Mouse (Mus musculus) heart, adult 11 months (tissue): ENCODE results near the gene Acap2.

Experiments used
- DNase-seq: peaks from one replicate; pipeline ENCODE4 v3.0.0; 2022

Gene Acap2

DNA sequence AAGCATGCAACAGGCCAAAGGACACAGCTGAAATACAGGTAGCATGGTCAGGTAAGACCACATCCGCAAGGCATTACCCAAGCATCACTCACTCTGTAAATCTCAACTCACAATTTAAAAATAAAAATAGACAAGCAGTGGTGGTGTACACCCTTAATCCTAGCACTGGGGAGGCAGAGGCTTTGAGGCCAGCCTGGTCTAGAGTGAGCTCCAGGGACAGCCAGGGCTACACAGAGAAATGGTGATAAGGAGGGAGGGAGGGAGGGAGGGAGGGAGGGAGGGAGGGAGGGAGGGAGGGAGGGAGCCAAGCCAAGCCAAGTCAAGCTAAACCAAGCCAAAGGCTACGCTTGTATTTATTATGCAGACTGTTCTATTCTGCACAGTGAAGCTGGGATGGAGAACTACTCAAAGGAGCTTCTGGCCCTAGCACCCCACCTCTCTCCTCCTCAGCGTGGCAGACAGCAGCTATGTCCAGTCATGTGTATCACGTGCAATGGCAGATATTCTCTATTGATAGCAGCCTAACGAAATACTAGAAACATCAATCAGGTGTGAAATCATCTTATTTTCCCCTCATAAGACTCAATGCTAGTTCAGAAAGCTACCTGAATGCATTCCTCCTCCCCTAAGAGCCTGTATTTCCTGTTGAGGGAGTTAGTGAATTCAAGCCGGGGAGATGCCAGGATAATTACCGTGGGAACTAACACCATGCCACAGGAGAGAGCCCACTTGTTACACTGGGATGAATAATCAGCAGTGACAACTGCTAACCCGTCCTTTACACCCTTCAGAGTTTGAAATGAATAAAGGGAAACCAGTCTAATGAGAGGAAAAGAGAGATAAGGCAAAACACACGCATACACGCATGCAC is 33.8 kb downstream of the Acap2 start:
- no peak for DNase-seq

DNA sequence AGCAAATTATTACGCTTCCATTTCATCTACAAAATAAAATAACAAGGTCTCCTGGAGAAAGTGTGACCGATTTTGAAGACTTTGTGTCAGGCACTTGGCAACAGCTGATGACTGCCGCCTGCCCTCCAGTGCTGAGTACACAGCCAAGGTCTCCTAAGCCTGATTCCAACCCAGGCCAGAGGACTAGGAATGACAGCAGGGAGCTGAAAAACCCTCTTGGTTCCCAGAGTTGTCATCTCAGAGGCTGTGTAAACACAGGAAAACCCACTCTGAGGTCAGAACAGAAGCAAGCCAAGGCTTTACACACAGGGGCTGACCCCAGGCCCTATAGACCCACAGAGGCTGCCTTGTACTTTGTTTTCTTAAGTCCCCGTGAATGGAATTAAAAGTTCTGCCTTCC is 35.1 kb downstream of the Acap2 start:
- DNase-seq, result peak; percentile 92

DNA sequence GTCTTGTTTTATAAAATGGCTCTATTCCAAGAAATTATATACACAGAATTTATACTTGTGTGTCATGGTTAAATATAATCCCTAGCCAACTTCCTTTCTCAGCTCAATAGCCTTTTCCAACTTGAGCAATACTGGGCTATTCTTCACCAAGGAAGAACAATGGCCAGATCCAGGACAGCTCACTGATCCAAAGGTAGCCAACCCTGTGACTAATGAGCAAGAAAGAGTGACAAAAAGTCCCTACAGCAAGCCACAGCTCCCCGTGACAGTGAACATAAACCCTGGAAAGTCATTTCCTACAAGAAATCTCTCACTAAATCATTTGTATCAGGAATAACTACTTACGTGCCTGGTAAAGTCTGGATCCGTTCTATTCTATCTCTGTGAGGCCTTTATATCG is 35.6 kb downstream of the Acap2 start:
- DNase-seq, result no peak

DNA sequence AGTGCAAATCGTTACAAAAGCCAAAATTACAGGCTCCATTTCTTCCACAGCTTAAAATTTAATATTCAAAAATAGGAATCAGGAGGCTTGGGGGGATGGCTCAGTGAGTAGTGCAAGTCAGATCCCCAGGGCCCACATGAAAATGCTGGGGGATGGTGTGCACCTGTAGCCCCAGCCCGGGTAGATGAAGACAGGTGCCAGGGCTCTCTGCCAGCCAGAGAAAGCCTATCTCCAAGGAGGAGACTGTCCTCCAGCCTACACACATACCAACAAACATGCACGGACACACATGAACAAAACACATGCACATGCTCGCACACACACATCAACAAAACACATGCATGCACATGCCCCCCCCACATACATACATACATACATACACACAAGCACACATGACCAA is 36.9 kb downstream of the Acap2 start:
- DNase-seq, result no peak

DNA sequence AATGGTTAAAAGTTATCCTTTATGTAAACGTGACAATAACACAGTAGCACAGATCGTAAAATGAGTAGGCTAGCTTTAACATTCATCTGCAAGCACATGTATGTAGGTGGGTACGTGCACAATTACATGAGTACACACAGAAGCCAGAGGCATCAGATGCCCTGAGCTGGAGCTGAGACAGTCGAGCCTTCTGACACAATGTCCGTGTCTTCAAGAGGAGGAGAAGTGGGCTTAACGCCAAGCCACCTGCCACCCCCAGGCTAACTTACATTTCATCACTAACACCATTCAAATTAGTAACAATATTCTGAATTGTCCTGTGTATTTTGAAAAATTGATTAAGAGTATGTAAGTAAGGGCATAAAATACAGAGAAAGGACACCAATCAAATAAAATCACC is 40.6 kb downstream of the Acap2 start:
- no peak for DNase-seq

DNA sequence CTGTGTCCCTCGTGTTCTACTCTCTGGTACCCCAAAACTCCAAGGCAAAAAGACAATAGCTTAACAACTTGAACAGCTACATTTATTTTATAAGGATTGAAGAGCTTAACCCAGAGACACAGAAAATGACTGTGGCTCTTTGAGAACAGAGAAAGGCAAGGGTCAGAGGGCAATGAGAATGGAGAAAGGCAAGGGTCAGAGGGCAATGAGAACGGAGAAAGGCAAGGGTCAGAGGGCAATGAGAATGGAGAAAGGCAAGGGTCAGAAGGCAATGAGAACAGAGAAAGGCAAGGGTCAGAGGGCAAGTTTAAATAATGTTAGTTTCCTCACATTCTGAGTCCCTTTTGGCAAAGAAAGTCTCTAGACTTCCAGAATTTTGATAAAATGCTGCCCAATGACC is 41.6 kb downstream of the Acap2 start:
- DNase-seq, result no peak

DNA sequence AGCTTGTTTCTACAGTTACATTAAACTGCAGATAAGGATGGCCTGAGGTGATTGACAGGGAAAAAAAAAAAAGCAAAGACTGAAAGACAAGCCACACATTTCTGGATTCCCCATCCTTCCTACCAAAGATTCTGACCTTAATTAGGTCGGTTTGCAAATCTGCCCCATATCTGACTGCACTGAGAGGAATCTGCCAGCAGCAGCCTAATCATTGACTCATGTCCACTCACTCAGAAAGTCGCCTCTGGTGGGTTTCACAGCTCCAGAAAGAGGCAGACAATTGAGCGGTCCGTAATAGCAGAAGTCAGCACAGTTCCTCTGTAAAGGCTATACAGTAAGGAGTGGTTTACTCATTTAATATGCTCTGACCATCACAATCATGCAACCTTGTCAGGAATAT is 51.2 kb downstream of the Acap2 start:
- no peak for DNase-seq

DNA sequence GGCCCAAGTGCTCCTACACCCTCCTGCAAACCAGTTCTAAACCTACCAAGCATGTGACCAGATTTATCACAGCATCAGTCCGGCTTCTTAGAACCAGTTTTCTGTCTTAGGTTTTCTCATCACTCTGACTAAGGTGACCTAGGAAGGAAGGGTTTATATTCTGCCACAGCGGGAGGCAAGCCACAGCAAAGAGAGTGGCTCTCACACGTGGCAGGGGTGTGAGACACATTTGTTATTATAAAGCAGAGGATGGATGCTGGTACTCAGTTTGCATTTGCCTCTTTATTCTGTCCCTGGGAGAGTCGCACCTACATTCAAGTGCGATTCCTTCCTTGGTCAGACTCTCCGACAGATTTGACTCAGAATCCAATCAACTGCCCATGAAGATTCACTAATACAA is 52.2 kb downstream of the Acap2 start:
- no peak for DNase-seq

DNA sequence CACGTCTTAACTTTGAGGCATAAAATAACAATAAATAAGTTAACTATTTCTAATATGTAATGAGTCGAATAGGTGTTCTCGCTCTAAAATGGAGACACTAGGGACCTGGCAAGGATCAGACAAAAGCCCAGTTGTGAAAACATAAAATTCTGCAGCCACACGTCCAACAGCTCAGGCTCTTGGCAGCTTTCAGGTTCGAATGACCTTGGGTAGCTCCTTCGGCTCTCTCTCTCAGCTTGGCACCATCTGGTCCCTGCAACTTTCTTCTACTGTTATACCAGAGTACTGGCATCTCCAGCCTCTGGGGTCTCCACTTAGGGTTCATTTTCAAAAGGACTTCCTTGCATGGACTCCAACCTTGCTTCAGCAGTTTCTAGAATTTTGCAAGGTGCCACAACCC is 53.3 kb downstream of the Acap2 start:
- no peak for DNase-seq

DNA sequence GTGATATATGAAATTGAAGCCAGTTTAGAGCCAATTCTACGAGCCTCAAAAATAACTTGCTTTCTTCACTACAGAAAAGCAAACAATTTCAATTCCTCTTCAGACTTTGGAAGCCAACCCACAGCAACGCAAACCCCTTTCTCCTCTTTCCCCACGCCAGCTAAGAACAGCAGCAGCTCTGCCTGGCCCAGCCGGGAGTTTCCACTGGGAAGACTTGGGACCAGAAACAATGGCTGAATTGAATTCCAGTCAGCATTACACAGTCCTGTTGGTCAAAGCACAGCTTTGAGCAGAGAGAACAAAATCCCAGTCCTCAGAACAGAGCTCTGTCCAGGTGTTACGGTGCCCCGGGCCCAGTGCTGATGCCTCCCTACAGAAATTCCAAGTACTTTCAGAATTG is 59.1 kb downstream of the Acap2 start:
- peak; percentile 36 for DNase-seq

DNA sequence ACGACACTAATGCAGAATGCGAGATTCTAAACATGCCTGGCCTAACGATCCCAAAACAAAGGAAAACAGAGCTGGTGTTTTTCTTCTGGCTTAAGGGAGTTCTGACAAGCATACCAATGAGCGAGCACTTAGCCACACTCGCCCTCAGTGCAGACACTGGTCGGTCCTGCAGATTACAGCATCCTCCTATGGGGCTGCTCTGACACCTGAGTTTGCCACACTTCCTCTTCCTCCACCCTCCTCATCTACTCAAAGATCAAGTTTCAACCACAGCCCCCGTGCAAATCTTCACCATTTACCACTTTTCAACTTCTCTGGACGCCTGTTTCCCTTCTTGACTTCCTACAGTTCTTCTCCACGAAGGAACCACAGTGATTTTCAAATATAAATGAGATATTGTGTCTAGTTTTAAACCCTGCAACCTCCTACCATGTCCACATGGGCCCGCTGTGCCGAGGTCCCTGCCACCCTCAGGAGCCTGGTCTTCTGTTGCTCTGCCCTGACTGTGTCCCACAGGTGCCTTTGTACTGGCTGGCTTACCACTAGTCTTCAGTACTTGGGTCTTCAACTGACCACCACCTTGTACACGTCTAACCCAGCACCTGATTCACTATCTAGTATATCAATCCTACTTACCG is 64.3 kb downstream of the Acap2 start:
- peak; percentile 58 for DNase-seq

DNA sequence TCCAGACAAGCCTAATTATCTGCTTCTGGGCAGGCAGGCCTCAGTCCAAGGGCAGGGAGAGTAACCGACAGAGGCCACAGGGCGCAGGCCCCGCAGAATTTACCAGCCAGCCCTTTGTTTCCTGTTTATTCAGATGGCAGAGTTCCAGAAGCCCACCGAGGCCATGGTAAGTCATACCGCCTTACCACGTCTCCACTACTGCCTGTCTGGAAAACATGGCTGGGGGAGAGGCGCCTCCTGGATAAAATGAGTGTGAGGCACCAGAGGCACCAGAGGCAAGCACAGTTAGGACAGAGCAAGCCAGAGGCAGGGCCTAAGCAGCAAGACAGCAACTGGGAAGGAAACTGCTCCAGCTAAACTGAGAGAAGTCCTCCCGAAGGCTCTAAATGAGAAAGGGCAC is 65.5 kb downstream of the Acap2 start:
- peak; percentile 74 for DNase-seq

DNA sequence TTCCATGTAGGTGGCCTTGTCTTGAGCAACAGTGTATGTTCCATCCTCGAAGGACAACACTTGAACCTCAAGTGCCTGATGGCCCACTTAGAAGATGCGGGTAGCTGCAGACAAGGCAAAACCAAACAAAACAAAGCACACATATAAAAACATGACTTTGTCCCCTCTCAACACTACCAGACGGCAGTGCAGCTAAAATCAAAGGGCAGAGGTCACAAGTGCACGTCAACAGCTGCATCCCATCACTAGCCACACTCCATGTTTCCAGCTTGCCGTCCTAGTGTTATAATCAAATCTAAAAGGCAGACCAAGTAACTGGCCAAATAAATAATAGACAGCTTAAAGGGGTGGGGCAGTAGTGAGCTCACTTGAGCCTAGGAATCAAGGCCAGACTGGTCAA is 69.5 kb downstream of the Acap2 start:
- DNase-seq, result peak; percentile 91

DNA sequence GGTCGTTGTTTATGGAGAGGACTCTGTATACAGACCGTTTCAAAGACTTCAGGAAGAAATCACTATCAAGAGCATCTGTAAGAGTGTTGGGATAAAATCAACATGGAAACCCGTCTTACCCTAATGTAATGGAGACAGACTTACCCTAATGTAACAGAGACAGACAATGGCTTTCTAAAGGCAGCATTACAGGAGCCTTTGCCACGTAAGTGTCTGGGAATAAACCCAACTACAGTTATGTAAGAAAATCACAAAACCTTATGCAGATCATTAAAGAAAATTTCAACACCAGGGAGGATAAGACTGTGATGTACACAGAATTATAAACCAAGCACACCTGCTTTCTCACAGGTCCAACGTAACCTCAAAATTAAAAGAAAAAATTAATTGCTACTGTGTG is 72.9 kb downstream of the Acap2 start:
- DNase-seq, result no peak

DNA sequence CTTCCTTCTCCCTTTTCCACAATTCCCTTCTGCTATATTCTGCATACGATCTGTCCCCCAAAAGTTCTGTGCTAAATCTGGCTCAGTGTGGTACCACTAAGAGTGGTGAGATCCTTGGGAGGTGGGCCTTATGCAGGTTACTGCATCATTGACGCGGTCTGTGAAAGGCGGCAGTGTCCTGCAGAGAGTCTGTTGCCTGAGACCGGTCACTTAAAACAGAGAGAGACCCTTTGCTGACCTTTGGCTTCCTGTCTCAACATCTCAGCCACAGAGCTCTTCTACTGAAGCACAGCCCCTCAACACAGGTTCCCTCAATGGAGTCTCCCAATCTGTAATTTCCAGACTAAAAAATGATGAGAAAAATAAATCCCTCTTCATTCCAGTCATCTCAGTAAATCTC is 76.1 kb downstream of the Acap2 start:
- DNase-seq, result peak; percentile 63

DNA sequence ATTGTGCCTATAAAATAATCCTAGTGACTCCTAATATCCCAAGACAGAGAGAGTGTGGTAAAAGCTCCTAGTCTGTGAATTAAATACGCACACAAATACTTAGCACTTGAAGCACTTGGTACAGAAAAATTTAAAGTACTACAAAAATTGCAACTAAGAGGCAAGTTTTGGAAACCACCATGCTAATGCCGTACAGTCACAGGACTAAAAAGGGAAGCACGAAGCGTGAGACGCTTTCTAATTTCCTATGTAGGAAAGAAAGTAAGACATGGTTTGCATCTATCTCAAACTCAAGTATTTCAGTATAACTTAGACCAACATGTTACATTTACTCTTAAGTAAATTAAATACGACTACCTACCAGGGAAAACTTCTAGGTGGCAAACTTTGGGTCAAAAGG is 79.4 kb downstream of the Acap2 start:
- DNase-seq, result peak; percentile 15

DNA sequence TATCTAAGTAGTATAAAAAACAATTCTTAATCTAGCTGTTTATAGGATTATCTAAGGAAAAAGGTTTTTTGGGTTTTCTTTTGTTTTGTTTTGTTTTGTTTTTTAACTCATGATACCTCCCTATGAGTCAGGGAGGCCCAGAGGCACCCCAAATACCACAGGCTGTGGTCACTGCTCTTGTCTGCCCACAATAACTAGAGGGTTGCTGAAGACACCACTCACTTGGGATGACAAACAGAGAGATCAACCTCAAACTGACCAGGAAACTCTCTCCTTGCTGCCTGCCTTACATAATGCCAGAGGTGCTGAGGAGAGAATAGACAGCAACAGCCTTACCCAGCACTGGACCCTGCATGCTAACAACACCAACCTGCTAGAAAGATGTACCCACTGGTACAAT is 87.4 kb downstream of the Acap2 start:
- DNase-seq, result peak; percentile 15

DNA sequence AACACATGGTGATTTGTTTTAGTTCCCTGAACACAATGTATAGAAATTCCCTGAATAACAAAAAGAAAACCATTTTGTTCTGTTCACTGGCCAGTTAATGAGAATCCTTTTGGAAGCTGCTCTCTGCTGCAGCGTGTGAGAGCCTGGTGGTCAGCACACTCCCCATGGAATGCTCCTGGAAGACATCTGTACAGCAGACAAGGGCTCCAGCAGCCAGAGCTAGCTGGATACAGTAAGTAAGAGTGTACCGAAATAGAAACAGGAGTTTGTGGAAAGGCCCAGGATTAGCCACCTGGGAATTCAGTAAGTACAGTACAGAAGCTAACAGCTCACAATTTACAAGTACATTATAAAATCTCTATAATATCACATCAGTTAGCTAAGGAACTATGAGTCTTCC is 99.7 kb downstream of the Acap2 start:
- peak; percentile 78 for DNase-seq

DNA sequence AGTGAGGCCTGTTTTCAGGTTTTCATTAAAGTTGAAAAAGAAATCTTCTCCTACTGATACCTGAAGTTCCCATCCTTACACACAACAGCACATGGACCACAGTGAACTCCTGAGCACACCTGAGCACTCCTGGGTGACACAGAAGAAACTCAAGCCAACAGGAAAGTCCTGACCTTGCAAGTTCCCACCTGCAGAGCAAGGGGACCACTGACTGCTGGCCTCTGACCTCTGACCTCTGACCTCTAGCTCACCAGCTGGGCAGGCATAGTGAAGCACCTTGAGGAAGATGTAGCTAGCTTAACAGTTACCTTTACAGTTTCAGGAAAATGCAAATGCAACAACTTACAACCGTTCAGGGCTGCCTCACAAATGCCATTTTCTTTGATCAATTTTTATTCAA is 101.1 kb downstream of the Acap2 start:
- peak; percentile 85 for DNase-seq

DNA sequence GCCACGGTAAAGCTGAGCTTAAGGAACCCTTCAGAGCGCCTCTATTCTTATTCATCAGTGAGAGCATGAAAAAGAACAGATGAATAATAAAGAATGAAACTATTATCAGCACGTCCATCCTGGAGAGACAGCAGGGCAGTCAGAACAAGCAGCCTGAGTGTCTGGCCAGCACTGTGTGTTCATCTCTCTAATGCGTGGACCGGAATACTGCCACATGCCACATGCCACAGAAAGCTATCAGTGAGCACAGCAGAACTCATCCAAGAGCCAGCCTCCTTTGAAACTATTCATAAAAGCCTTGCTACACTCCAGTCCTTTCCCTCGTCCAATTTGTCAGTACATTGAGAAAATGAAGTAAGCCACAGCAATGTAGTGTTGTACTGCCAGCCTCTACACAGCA is 107.0 kb downstream of the Acap2 start:
- peak; percentile 75 for DNase-seq

DNA sequence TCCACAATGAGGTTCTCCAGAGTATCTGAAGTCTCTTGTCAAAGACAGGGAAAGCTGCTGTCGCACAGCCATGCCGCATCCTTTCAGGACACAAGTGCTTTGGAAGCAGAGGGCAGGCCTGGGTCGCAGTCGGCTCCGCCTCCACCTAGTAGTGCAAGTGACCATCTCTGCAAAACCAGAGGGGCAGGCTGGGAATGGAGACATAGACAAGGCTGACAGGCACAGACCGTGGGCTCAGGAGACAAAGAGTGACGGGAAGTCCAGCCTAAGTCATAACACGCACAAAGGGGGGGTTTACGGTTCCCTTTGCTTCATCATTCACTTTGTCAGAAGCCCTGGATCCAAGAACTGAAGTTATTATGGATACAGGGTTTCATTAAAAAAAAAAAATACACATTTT is 107.9 kb downstream of the Acap2 start:
- peak; percentile 78 for DNase-seq

DNA sequence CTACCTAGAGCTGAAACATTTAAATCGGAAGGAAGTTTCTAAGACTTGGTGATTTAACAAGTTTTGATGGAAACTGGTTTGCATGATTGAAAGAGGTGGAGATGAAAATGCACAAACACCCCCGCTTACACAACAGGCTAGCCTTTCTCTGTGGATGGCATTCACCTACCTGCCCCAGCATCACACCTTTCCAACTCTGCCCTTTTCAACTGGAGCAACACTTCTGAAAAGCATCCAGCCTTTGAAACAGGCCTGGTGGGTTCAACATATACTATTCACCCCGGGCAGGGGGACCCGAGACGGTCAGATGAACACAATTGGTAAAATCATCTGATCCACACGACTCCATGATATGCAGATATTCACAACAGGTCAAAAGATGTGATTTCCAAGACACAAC is 119.2 kb downstream of the Acap2 start:
- peak; percentile 90 for DNase-seq

DNA sequence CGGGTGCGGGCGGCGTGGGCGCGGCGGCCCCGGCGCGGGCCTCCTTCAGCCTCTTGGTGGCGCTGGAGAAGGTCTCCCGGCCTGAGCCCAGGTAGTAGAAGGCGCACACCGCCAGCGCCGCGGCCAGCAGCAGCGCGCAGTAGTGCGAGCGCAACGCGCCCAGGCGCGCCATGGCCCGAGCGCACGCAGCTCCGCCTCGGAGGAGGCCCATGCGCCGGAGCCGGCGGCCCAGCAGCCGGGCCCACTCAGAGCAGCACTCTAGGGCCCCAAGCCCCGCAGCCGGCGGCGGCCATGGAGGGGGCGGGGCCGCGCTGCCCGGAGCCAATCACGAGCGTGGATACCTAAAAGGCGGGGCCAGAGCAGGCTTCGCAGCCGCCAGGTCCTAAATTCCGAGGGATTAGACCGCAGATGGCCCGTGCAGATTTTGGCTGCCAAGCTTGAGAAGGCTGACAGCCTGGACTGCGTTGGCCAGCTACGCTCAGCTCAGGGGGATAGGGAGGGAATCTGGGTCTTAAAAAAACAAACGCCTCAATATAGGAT is 119.8 kb downstream of the Acap2 start, which contains the start of gene Xxylt1:
Gene Xxylt1, minus strand, starts transcription at position 308 of the 540 bp plus-strand sequence.
- peak; percentile 100 for DNase-seq

DNA sequence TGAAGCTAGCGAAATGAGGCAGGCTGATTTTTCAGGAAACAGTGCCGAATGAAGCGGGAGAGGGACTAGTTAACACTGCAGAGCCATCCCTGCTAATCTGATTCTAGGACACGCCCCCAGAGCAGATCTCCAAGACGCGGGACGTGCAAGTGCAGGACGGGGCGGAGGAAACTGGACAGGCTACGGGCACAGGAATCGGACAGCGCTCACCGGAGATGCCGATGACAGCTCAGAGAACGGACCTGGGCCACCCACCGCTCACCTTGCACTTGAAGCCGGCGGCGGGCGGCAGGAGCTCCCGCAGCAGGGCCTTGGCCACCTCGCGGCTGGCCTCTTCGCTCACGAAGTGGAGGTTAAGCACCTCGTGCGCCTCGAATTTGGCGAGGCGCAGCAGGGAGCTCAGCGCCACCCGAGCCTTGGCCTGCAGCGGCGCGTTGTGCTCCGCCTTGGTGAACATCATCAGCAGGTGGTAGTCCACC is 120.4 kb downstream of the Acap2 start:
- DNase-seq, result peak; percentile 98
